Mouse (Mus musculus) stomach, postnatal 0 days (tissue): ENCODE measurements around the gene Pygl.

ENCODE experiments used
- CTCF ChIP-seq: IDR thresholded peaks from 2 replicates; pipeline ENCODE4 v1.5.1; 2016; ENCODE audit warnings: antibody characterized with exemption, low read depth, mild to moderate bottlenecking, moderate library complexity
- EP300 ChIP-seq: optimal IDR thresholded peaks from 2 replicates; pipeline ENCODE3; 2016; ENCODE audit warnings: antibody characterized with exemption

DNA sequence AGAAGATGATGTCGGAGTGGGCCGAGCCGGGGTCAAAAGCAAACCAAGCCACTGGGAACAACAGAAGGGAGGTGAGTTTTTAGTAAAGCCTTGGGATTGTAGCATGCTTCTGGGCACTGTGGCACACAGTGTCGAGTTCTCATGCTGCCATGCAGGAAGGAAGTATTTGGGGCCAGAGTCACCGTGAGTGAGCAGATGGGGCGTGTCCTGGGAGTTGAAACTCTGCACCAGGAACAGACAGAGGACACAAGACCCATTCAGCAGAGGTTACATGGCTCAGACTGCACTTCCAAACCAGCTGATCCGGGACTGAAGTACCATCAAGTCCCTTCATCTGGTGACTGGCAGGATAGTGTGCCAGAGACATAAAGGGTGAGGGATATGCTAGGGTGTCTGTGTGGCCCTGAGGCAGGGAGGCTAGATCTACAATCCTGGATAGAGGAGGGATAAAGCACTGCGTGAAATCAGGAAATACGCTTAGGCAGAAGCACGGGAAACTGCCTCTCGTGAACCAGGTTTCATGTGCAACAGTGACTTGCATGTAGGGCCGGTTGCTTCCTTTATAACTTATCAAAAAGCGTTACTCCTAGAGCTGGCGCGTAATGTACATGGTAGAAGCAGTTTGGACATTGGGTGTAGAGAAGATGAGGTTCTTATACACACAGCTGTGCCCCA lies 20.1 kb upstream of the Pygl start:
- TF ChIP-seq EP300, result no peak
- no peak for TF ChIP-seq CTCF
